ENCODE assay signal across 9 mouse cellular contexts in genomic region chr10:44380476-44381208, GRCm38 (mm10).
DNase-seq lines count a peak whose midpoint lies in the region; ATAC-seq lines count a peak whose summit lies in the region.
"Had no signal": no experiment of that assay in that cellular context is flagged by ENCODE, and none has a peak within 500 bp of the region (broad histone marks: within the 10 kb centered on the region; RNA-seq: fewer than 3 reads in every experiment).

No protein-coding gene starts in this region.

- H3K9ac ChIP-seq in intestine, embryonic 15.5 days, result no peak overlapping the region

- WGBS in intestine, embryonic 15.5 days, result 32% methylated on average over 20 of the region's 20 CpGs

- H3K36me3 ChIP-seq in intestine, embryonic 15.5 days, result no peaks in the 10 kb centered on the region
- no peaks in the 10 kb centered on the region for H3K36me3 ChIP-seq in splenic B cell, adult 2 months (ENCODE audit: control insufficient read depth, insufficient read depth, low read length, poor library complexity, severe bottlenecking)

- H3K27ac ChIP-seq in intestine, embryonic 15.5 days, result no peak overlapping the region

- peak; percentile 76 for ATAC-seq in intestine, embryonic 15.5 days
- peak; percentile 83 for ATAC-seq in megakaryocyte progenitor cell, adult 5-6 weeks (replicated peaks; ENCODE audit: poor library complexity)
- ATAC-seq: Patski had no signal

- DNase-seq in cerebellum, postnatal 10 days, result peak; percentile 42 to 61
- DNase-seq in cerebellum, adult 9-11 months, result no peak
- DNase-seq in brain, adult 2 months (ENCODE audit: low read depth, low spot score), result peak; percentile 76
- peak; percentile 49 for DNase-seq in gastrocnemius, postnatal 14 days
- DNase-seq in left cerebral cortex, postnatal 25 days (ENCODE audit: low spot score in 2 of 2), result peak; percentile 56 to 83
- DNase-seq in splenic B cell, adult 2 months (ENCODE audit: low read depth, low spot score), result peak; percentile 85

- intact Hi-C loops in gastrocnemius, postnatal 14 days (cut with DNase I; ENCODE audit: low total_unique reads), result no loop called here
- intact Hi-C loops in left cerebral cortex, postnatal 25 days (cut with DNase I), result no loop called here

- peaks cover 16% of the 10 kb centered on the region for H3K4me1 ChIP-seq in intestine, embryonic 15.5 days (replicated peaks)

- H3K9me3 ChIP-seq in intestine, embryonic 15.5 days, result no peaks in the 10 kb centered on the region

- no peaks in the 10 kb centered on the region for H3K27me3 ChIP-seq in intestine, embryonic 15.5 days (replicated peaks)
- no peaks in the 10 kb centered on the region for H3K27me3 ChIP-seq in splenic B cell, adult 2 months (ENCODE audit: control insufficient read depth, insufficient read depth, low read length, poor library complexity, severe bottlenecking)
- H3K27me3 ChIP-seq: Patski had no signal

- H3K4me3 ChIP-seq in intestine, embryonic 15.5 days (replicated peaks), result no peak overlapping the region

- H3K4me2 ChIP-seq in intestine, embryonic 15.5 days (replicated peaks), result peak overlapping the region; percentile 50
